Mouse (Mus musculus) spleen, postnatal 10 days (tissue): ENCODE data around the gene Lce3d.
A peak's percentile ranks its signal among the peaks of the same experiment; 100 is the strongest.

ENCODE experiments used
- DNase-seq, 2 experiments: peaks; one replicate each; pipeline ENCODE4 v3.0.0; 2021 to 2022; ENCODE audit warnings: low spot score in 2 of 2

Gene Lce3d

DNA sequence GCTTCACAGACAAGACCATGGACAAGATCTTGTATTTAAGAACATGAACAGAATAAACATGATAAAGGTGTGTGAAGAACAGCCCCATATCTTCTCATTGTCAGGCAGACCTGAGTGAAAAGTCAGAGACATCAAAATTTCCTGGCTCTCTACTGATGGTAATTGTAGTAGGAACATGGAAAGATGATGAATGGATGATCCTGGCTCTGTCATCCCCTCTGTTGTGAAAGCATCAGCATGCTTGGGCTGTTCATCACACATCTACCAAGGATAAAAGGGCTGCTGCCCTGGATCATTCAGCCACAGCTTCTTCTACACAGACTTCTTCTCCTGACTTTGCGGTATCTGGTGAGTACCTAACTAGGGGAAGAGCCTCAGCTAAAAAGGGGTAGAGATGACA, at the start of gene Lce3d:
Gene Lce3d (plus strand): TSS at position 301 of the 400 bp plus-strand sequence.
- no peak for DNase-seq

DNA sequence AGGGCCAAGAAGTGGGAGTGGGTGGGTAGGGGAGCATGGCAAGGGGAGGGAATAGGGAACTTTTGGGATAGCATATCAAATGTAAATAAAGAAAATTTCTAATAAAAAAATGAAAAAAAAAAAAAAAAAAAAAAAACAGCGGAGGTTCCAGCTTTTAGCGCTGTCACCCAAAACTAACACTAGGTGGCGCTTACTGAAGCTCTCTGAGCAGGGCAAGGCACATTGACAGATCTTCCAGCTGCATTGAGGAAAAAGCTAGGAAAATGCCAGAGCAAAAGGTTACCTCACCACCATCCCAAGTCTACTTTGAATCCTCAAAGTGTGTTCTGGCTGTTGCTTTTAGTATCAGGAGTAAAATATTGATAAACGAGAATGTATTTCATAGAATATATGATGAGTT, 49.6 kb upstream of the Lce3d start:
- DNase-seq, result no peak

GRCm38 (mm10) chr3:92920364-92920763, 36.8 kb upstream of the Lce3d start:
- DNase-seq, result no peak

- DNase-seq, result no peak
Measured at GRCm38 (mm10) chr3:92926130-92926529, 31.1 kb upstream of the Lce3d start, which contains the start of gene Lce3a. Gene Lce3a (minus strand): TSS chr3:92926230.

- no peak for DNase-seq
Measured at GRCm38 (mm10) chr3:92932679-92933078, 24.5 kb upstream of the Lce3d start, which contains the start of gene Lce3b. Gene Lce3b (plus strand): TSS chr3:92932979.

DNA sequence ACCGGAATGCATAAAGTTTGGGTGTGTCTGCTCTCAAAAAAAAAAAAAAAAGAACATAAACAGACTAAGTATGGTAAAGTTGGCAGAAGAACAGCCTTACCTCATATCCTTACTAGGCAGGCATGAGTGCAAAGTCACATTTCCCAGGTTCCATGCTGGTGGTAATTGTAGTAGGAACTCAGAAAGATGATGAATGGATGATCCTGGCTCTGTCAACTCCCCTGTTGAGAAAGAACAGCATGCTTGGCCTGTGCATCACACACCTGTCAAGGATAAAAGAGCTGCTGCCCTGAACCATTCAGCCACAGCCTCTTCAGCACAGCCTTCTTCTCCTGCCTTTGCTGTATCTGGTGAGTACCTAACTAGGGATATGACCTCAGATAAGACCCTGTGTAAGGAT, 13.0 kb upstream of the Lce3d start, which contains the start of gene Lce3c:
Gene Lce3c (plus strand): TSS at position 301 of the 400 bp plus-strand sequence.
- DNase-seq, result no peak

- no peak for DNase-seq
Measured at GRCm38 (mm10) chr3:92966761-92967160, 9.6 kb downstream of the Lce3d start, which contains the start of gene Lce3e. Gene Lce3e (plus strand): TSS chr3:92967061.

GRCm38 (mm10) chr3:92978484-92978883, 21.3 kb downstream of the Lce3d start:
- DNase-seq, result no peak

GRCm38 (mm10) chr3:92991926-92992325, 34.7 kb downstream of the Lce3d start, which contains the start of gene Lce3f:
Gene Lce3f (plus strand): TSS chr3:92992226.
- no peak for DNase-seq

DNA sequence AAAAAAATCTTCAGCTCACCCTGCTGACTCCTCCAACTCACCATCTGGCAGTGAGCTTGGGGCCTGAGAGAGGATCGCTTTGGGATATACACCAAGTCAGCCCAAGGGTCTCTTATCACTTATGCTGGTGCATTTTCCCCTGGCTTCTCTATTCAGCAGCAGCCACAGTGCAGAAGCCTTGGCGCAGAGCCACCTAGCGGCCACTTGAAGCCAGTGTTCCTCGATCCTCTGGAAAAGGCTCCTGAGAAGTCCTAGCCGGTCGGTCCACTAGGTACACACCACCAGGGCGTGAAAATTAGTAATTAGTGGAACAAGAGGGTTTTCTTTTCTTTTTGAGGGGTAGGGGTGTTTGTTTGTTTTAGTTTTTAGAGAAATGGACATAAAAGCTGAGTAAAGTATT, 41.5 kb downstream of the Lce3d start:
- peak in 1 of 2 experiments; percentile 32 for DNase-seq

DNA sequence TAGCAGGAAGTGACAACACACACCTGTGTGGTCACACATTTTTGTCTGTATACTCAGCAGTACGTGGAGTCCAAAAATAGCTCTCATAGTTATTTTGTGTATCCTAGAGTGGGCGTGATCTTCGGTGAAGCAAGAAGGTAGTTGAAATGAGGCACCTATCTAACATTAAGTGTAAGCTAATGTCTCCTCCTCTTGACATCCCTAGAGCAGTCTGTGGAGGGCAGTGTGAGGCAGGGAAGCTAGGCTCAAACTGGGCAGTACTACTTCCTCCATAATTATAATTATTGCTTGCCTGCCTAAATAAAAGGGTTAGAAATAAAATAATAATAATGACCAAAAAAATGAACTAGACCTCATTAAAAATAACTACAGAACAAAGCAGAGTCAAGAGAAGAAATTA, 43.4 kb downstream of the Lce3d start:
- no peak for DNase-seq

DNA sequence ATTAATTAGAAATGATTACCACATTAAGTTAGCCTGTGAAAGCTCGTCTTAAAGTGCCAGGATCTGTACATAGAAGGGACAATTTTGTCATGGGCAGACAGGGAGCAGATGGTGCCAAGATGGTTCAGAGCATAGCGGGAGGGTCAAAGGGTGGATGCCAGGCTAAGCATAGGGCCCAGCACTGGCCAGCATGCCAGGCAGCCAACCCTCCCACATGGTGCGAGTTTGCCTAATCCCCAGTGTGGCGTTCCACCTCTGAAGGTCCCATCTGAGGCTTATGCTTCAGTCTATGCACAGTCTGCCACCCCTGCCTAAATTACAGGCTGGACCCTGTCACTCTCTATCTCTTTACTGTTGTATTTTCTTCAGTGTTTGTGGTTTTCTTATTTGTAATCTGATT, 45.7 kb downstream of the Lce3d start:
- no peak for DNase-seq
